Mouse (Mus musculus) heart, adult 9 months (tissue): ENCODE results near the gene Irf2.

Experiments
- DNase-seq, 2 experiments: peaks; one replicate each; pipeline ENCODE4 v3.0.0; 2022; ENCODE audit warnings: low spot score in 2 of 2

Irf2 gene

GRCm38 (mm10) chr8:46875615-46876293, 136.2 kb downstream of the Irf2 start:
- DNase-seq, result peak; percentile 67 to 84

- DNase-seq, result peak in 1 of 2 experiments; percentile 15
Measured at GRCm38 (mm10) chr8:46881348-46881747, 141.8 kb downstream of the Irf2 start.

- DNase-seq, result no peak
Measured at GRCm38 (mm10) chr8:46881755-46882419, 142.4 kb downstream of the Irf2 start.

- no peak for DNase-seq
Measured at GRCm38 (mm10) chr8:46882743-46883142, 143.2 kb downstream of the Irf2 start.

GRCm38 (mm10) chr8:46883232-46884000, 143.9 kb downstream of the Irf2 start:
- no peak for DNase-seq

- no peak for DNase-seq
Measured at GRCm38 (mm10) chr8:46885786-46886185, 146.3 kb downstream of the Irf2 start.

- peak in 1 of 2 experiments; percentile 41 for DNase-seq
Measured at GRCm38 (mm10) chr8:46886216-46886615, 146.7 kb downstream of the Irf2 start.

GRCm38 (mm10) chr8:46887396-46887795, 147.9 kb downstream of the Irf2 start:
- no peak for DNase-seq

- peak; percentile 35 to 56 for DNase-seq
Measured at GRCm38 (mm10) chr8:46888575-46888974, 149.0 kb downstream of the Irf2 start.

- DNase-seq, result peak in 1 of 2 experiments; percentile 50
Measured at GRCm38 (mm10) chr8:46890241-46890640, 150.7 kb downstream of the Irf2 start.

GRCm38 (mm10) chr8:46892511-46893273, 153.2 kb downstream of the Irf2 start:
- peak; percentile 77 to 81 for DNase-seq

- no peak for DNase-seq
Measured at GRCm38 (mm10) chr8:46894385-46894784, 154.9 kb downstream of the Irf2 start.

GRCm38 (mm10) chr8:46896005-46896404, 156.5 kb downstream of the Irf2 start:
- DNase-seq, result no peak

GRCm38 (mm10) chr8:46896704-46897103, 157.2 kb downstream of the Irf2 start:
- DNase-seq, result no peak
